Mouse (Mus musculus) embryonic facial prominence, embryonic 14.5 days (tissue): ENCODE measurements around the gene Dync1i1. TPM values are rescaled to one million over a fixed set of nuclear protein-coding genes. Genes with fewer than 3 reads are reported as not detected.

Experiments
- ATAC-seq: fragments of 200-750 bp; cut with Nextera tagmentation; 2 replicates; pipeline ENCODE4 v1.8.0; 2017; ENCODE audit warnings: low read depth, moderate number of reproducible peaks, moderate TSS enrichment
- DNase-seq: peaks from one replicate; pipeline ENCODE4 v3.0.0-alpha.2; 2015; ENCODE audit warnings: low spot score
- H3K27ac ChIP-seq: fragments of 300-500 bp; sonication (generic); replicated peaks from 2 replicates; pipeline ENCODE4 v1.5.1; 2014; ENCODE audit warnings: low read depth, mild to moderate bottlenecking, low read length, moderate library complexity
- H3K27me3 ChIP-seq: fragments of 300-500 bp; sonication (generic); replicated peaks from 2 replicates; pipeline ENCODE4 v1.6.1; 2014; ENCODE audit warnings: low read length; ENCODE audit not compliant: control insufficient read depth, insufficient read depth
- H3K36me3 ChIP-seq: fragments of 300-500 bp; sonication (generic); 2 replicates; pipeline ENCODE4 v1.6.1; 2014; ENCODE audit warnings: low read length, mixed read lengths; ENCODE audit not compliant: control insufficient read depth, insufficient read depth
- H3K4me1 ChIP-seq: fragments of 300-500 bp; sonication (generic); 2 replicates; pipeline ENCODE4 v1.6.1; 2014; ENCODE audit warnings: antibody characterized with exemption, low read length; ENCODE audit not compliant: control insufficient read depth, insufficient read depth
- H3K4me2 ChIP-seq: fragments of 300-500 bp; sonication (generic); 2 replicates; pipeline ENCODE4 v1.6.1; 2014; ENCODE audit warnings: low read depth, mild to moderate bottlenecking, low read length, moderate library complexity, mixed read lengths
- H3K4me3 ChIP-seq: fragments of 300-500 bp; sonication (generic); 2 replicates; pipeline ENCODE4 v1.5.1; 2014; ENCODE audit warnings: low read depth, mild to moderate bottlenecking, low read length
- H3K9ac ChIP-seq: fragments of 300-500 bp; sonication (generic); 2 replicates; pipeline ENCODE4 v1.6.1; 2014; ENCODE audit warnings: low read depth, mild to moderate bottlenecking, low read length, moderate library complexity, mixed read lengths
- H3K9me3 ChIP-seq: fragments of 300-500 bp; sonication (generic); 2 replicates; pipeline ENCODE4 v1.6.1; 2016; ENCODE audit warnings: low read length; ENCODE audit not compliant: control insufficient read depth
- WGBS: fragments of 180-500 bp; shearing (Covaris S2); extraction: QIAGEN DNeasy Blood & Tissue Kit; methylation state at CpG from one replicate; pipeline ENCODE4 v1.1.7; 2014; 5-methylcytosine and 5-hydroxymethylcytosine counted together
- polyA plus RNA-seq: library from polyadenylated mRNA; unstranded; fragments of >200 nt; fragmentation: Nextera tagmentation; extraction: Ambion mirVana; gene quantifications from 2 replicates; pipeline ENCODE4 v1.2.1, GENCODE M21; 2014

Gene Dync1i1
- polyA plus RNA-seq, 1 experiment from 2014 or later, result 14.3 TPM

DNA sequence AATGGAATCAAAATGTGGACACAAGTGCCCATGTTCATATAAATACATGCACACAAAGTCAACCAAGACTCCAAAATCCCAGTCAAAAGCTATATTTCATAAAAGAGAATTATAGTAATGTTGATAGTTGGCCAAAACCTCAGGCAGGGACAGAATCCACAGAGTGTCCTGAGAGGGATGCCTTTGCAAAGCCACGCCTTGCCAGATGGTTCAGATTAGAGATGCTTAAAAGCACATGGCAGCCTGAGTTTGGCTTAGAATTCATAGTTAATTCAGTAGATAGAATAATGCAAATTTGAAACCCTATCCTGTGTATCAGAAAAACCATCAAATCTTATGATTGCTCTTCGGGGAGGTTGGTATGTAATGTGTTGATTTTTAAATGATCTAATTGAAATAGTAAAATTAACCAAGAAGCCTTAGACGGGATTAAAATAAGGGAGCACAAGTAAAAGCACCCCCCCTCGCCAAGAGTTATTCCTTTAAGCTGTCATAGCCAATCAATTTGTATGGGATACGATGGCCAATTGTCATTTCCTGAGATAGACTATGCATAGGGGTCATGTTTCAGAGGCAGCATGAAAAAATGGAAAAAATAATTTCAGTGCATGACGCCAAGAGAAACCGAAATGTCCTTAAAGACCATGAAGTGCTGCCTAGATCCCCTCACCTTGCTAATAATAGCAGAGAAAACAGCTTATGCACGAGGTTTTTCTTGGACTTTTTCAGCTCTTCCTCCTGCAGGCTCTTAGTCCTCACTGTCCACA lies 210.3 kb downstream of the Dync1i1 start:
- Histone ChIP-seq H3K36me3 (no peaks in the 10 kb centered on the region), H3K9me3 (no peaks in the 10 kb centered on the region), H3K4me2 (peak overlapping the region; percentile 16), H3K4me1 (peaks cover 15% of the 10 kb centered on the region), H3K9ac (no peak overlapping the region), H3K27me3 (no peaks in the 10 kb centered on the region), H3K4me3 (no peak overlapping the region), H3K27ac (peak overlapping the region; percentile 67)
- DNase-seq (peak; percentile 94), ATAC-seq (peak; percentile 74)
- WGBS, result 35% methylated on average over 8 of the region's 8 CpGs

DNA sequence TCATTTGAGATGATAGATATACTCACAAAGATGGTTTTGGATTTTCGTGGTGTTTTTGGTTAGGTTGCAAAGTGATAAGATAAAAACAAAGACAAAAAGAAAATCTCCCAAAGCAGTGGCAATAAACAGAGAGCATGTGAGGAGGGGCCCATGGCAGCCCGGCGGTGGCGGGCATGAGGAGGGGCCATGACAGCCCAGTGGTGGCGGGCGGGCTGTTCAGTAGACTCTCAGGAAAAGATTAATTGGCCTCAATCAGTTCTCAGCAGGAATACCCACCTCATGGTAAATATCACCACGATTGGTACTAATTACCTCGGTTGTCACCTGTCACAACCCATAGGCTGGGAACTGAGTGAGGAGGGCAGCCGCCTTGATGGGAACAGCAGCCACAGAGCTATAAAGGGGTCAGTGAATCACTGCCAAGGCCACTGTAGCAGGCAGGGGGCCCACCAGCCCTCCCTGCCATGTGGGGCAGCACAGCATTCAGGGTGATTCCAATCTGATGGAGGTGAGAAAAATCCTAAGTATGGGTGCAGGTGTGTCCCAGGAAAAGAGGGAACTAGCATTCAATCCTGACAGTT lies 224.5 kb downstream of the Dync1i1 start:
- DNase-seq (no peak), ATAC-seq (no peak)
- Histone ChIP-seq H3K27ac (no peak overlapping the region), H3K4me3 (no peak overlapping the region), H3K4me1 (no peaks in the 10 kb centered on the region), H3K27me3 (no peaks in the 10 kb centered on the region), H3K36me3 (no peaks in the 10 kb centered on the region), H3K9ac (no peak overlapping the region), H3K9me3 (no peaks in the 10 kb centered on the region), H3K4me2 (no peak overlapping the region)
- 70% methylated on average over 9 of the region's 9 CpGs for WGBS

DNA sequence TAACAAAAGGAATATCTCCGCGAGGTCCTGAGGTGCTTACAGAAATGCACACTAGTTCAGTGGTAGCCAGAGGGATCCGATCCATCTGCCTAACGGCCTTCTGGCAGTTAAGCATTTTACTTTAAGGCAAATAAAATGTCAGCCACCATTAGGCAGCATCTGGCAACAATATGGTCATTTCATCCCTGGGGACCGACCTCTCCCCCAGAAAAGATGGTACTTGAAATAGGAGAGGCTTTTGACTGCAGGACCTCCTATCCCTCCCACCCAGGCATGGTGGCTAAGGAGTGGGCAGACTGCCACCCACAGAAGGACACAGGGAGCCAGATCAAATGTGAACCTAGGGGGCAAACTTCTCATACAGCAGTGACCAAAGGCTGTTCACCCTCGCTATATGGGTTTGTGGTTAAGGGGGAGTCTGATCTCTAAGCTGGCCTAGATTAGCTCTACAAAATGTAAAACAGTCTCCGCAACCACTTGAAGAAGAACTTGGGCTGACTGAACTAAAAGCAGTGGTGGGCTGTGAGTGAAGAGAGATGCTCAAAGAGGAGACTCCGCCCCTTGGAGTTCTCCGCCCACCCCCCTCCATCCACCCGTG lies 231.0 kb downstream of the Dync1i1 start:
- DNase-seq (peak; percentile 59), ATAC-seq (no peak)
- 52% methylated on average over 10 of the region's 10 CpGs for WGBS
- Histone ChIP-seq H3K9me3 (no peaks in the 10 kb centered on the region), H3K4me1 (peaks cover 15% of the 10 kb centered on the region), H3K9ac (no peak overlapping the region), H3K4me2 (no peak overlapping the region), H3K4me3 (no peak overlapping the region), H3K27ac (no peak overlapping the region; the same call in 1 of the 2 replicates), H3K36me3 (no peaks in the 10 kb centered on the region), H3K27me3 (no peaks in the 10 kb centered on the region)

DNA sequence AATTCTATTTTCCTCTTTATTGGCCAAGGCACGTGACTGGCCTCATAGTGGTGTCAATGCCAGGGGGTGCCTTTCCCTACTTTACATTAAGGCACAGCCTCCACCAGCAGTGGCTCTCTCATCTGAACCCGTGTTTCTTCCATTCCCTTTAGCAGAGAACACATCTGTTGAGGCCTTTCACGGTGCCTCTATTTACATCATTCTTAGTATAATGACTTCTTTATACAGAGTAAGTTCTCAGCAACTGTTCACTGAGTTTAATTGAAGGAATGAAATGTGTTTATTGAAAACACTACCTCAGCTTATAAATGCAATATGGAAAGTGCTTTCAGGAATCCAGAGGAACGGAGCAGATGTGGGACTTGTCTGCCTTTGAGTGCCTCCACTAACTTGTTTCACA lies 235.3 kb downstream of the Dync1i1 start:
- DNase-seq, result peak; percentile 41
- 56% methylated on average over 4 of the region's 4 CpGs for WGBS
- Histone ChIP-seq H3K4me3 (no peak overlapping the region), H3K9me3 (no peaks in the 10 kb centered on the region), H3K4me2 (no peak overlapping the region), H3K9ac (no peak overlapping the region), H3K27me3 (0 out of 2 replicates have a peak, but pooled peaks cover 3% of the 10 kb centered on the region), H3K36me3 (no peaks in the 10 kb centered on the region), H3K27ac (no peak overlapping the region), H3K4me1 (peaks cover 15% of the 10 kb centered on the region)
- no peak for ATAC-seq

DNA sequence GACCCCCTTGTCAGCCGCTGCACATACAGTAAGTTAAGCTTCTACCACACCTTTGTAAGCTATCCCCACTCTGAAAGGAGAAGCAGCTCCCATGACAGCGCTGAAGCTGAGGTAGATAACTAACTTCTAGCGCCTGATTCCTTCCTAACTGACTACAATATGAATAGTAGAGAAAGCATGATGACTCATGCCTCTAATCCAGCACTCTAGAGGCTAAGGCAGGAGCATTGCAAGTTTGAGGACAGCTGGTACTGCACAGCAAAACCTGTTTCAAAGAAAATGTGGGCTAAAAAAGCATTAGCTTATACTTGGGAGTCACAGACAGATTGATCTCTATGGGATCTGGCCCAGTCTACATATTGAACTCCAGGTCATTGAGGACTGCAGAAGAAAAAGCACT lies 236.5 kb downstream of the Dync1i1 start:
- DNase-seq (no peak), ATAC-seq (no peak)
- no peaks in the 10 kb centered on the region for H3K9me3 ChIP-seq
- H3K4me1 ChIP-seq, result peaks cover 8% of the 10 kb centered on the region
- 84% methylated on average over 3 of the region's 3 CpGs for WGBS
- H3K9ac ChIP-seq, result no peak overlapping the region
- no peaks in the 10 kb centered on the region for H3K36me3 ChIP-seq
- no peak overlapping the region for H3K27ac ChIP-seq
- H3K27me3 ChIP-seq, result 0 out of 2 replicates have a peak, but pooled peaks cover 3% of the 10 kb centered on the region
- no peak overlapping the region for H3K4me2 ChIP-seq
- H3K4me3 ChIP-seq, result no peak overlapping the region

DNA sequence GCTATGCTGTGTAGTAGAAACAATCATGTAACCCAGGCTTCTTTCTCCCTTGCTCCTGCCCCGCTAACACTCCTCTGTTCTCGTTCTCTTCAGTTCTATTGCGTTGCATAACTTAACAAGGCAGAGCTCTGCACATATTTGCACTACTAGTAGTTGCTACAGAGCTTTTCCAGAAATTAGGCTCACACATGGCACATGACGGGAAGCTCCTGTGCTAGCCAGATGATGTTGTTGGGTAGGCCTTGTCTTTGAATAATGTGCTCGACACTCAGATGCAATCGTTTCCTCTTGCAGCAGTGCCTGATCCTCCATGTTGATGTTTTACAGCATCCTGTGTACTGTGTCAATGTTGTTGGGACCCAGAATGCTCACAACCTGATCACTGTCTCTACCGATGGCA lies 240.9 kb downstream of the Dync1i1 start:
- Histone ChIP-seq H3K36me3 (no peaks in the 10 kb centered on the region), H3K4me1 (peaks cover 3% of the 10 kb centered on the region), H3K4me3 (no peak overlapping the region), H3K27ac (no peak overlapping the region), H3K9me3 (no peaks in the 10 kb centered on the region), H3K9ac (no peak overlapping the region), H3K27me3 (0 out of 2 replicates have a peak, but pooled peaks cover 3% of the 10 kb centered on the region), H3K4me2 (no peak overlapping the region)
- ATAC-seq (no peak), DNase-seq (no peak)
- 86% methylated on average over 7 of the region's 7 CpGs for WGBS

DNA sequence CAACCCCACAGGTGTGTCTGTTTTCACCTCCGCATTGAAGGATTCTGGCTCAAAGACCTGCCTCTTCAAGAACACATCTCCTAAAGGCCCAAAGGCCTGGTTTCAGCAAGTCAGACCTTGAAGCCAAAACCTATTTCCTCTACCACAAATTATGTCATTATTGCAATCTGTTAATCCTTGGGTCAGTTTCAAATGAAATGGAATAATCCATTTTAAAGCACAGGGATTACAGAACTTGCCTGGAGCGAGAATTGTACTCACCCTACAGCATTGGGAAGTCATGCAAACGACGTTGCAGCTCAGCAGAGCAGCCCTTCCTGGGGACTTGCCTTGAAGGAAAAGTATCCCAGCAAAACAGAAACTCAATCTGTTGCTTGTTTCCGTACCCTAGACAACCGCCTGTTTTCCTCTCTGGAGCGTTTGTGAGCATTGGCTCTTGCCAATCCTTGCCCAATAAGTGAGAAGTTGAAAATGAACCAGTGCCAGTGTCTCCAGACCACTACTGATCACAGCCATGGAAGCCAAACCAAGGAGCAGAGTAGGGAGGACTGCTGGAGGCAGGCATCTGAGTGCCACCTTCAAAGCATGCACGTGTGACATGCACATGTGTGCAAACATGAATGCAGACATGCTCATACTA lies 241.5 kb downstream of the Dync1i1 start:
- Histone ChIP-seq H3K4me2 (no peak overlapping the region), H3K36me3 (no peaks in the 10 kb centered on the region), H3K9me3 (no peaks in the 10 kb centered on the region), H3K9ac (no peak overlapping the region), H3K4me1 (peaks cover 3% of the 10 kb centered on the region), H3K27me3 (0 out of 2 replicates have a peak, but pooled peaks cover 3% of the 10 kb centered on the region), H3K4me3 (no peak overlapping the region), H3K27ac (no peak overlapping the region)
- WGBS, result 69% methylated on average over 8 of the region's 8 CpGs
- peak; percentile 8 for DNase-seq
- ATAC-seq, result no peak

DNA sequence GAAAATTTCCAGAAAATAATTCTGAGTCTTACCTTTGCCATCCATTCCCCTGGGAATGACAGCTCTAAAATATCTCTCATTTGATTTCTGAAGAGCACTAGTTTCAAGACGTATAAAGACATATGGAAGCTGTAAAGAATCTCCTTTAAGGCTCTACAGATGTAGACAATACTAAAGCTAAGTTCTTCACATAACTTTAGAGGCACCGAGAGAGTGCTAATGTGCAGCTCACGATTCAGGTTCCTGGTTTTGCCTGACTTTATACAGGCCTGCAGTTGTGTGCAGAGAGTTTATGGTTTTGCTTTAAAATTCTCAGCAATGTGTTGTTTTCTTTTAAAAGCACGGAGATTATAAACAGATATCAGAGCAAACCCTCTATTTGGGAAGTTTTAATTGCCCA lies 242.1 kb downstream of the Dync1i1 start:
- H3K9me3 ChIP-seq, result no peaks in the 10 kb centered on the region
- peak; percentile 12 for DNase-seq
- 0 out of 2 replicates have a peak, but pooled peaks cover 3% of the 10 kb centered on the region for H3K27me3 ChIP-seq
- no peak overlapping the region for H3K27ac ChIP-seq
- no peak overlapping the region for H3K4me3 ChIP-seq
- peaks cover 3% of the 10 kb centered on the region for H3K4me1 ChIP-seq
- no peaks in the 10 kb centered on the region for H3K36me3 ChIP-seq
- H3K9ac ChIP-seq, result no peak overlapping the region
- no peak overlapping the region for H3K4me2 ChIP-seq
- WGBS, result 47% methylated on average over 4 of the region's 4 CpGs
- no peak for ATAC-seq
